Mouse (Mus musculus) midbrain, postnatal 0 days (tissue): ENCODE measurements around the gene Ano4. TPM values are rescaled to one million over a fixed set of nuclear protein-coding genes. Genes with fewer than 3 reads are reported as not detected.

Experiments used
- ATAC-seq: fragments of 200-750 bp; cut with Nextera tagmentation; 2 replicates; pipeline ENCODE4 v1.8.0; 2017; ENCODE audit warnings: moderate number of reproducible peaks, mild to moderate bottlenecking, moderate TSS enrichment, moderate library complexity; ENCODE audit not compliant: low FRiP score
- DNase-seq: peaks from one replicate; pipeline ENCODE4 v3.0.0-alpha.2; 2015; ENCODE audit warnings: low spot score
- H3K27ac ChIP-seq: fragments of 300-500 bp; sonication (generic); 2 replicates; pipeline ENCODE4 v1.5.1; 2014; ENCODE audit warnings: low read depth, mild to moderate bottlenecking, low read length, mixed read lengths
- H3K27me3 ChIP-seq: fragments of 300-500 bp; sonication (generic); 2 replicates; pipeline ENCODE4 v1.6.1; 2014; ENCODE audit warnings: low read length, control low read depth, mixed read lengths; ENCODE audit not compliant: insufficient read depth
- H3K36me3 ChIP-seq: fragments of 300-500 bp; sonication (generic); 2 replicates; pipeline ENCODE4 v1.6.1; 2014; ENCODE audit warnings: low read length, control low read depth, mixed read lengths; ENCODE audit not compliant: insufficient read depth
- H3K4me1 ChIP-seq: fragments of 300-500 bp; sonication (generic); 2 replicates; pipeline ENCODE4 v1.6.1; 2014; ENCODE audit warnings: mild to moderate bottlenecking, control low read depth, antibody characterized with exemption, low read length, mixed read lengths; ENCODE audit not compliant: insufficient read depth
- H3K4me2 ChIP-seq: fragments of 300-500 bp; sonication (generic); 2 replicates; pipeline ENCODE4 v1.6.1; 2014; ENCODE audit warnings: low read depth, mild to moderate bottlenecking, low read length, mixed read lengths; ENCODE audit not compliant: poor library complexity, severe bottlenecking
- H3K4me3 ChIP-seq: fragments of 300-500 bp; sonication (generic); 2 replicates; pipeline ENCODE4 v1.5.1; 2014; ENCODE audit warnings: low read depth, mild to moderate bottlenecking, low read length, moderate library complexity
- H3K9ac ChIP-seq: fragments of 300-500 bp; sonication (generic); replicated peaks from 2 replicates; pipeline ENCODE4 v1.6.1; 2014; ENCODE audit warnings: mild to moderate bottlenecking, low read length, moderate library complexity, mixed read lengths; ENCODE audit not compliant: poor library complexity, severe bottlenecking
- H3K9me3 ChIP-seq: fragments of 300-500 bp; sonication (generic); 2 replicates; pipeline ENCODE4 v1.6.1; 2016; ENCODE audit warnings: low read length, control low read depth
- CTCF ChIP-seq: IDR thresholded peaks from 2 replicates; pipeline ENCODE4 v1.5.1; 2016; ENCODE audit warnings: antibody characterized with exemption, mild to moderate bottlenecking
- WGBS: fragments of 180-500 bp; shearing (Covaris S2); extraction: QIAGEN DNeasy Blood & Tissue Kit; methylation state at CpG from one replicate; pipeline ENCODE4 v1.1.7; 2014; 5-methylcytosine and 5-hydroxymethylcytosine counted together
- polyA plus RNA-seq: library from polyadenylated mRNA; unstranded; fragments of >200 nt; fragmentation: Nextera tagmentation; extraction: Ambion mirVana; gene quantifications from 2 replicates; pipeline ENCODE4 v1.2.1, GENCODE M21; 2015
- total RNA-seq: library from RNA; depleted of rRNA; stranded (reverse); fragments of >200 nt; gene quantifications from 2 replicates; pipeline ENCODE4 v1.2.3, GENCODE M21; 2014

Ano4 gene
- total and polyA plus RNA-seq, 2 experiments from 2014 or later, result 5.8 to 11.3 TPM

DNA sequence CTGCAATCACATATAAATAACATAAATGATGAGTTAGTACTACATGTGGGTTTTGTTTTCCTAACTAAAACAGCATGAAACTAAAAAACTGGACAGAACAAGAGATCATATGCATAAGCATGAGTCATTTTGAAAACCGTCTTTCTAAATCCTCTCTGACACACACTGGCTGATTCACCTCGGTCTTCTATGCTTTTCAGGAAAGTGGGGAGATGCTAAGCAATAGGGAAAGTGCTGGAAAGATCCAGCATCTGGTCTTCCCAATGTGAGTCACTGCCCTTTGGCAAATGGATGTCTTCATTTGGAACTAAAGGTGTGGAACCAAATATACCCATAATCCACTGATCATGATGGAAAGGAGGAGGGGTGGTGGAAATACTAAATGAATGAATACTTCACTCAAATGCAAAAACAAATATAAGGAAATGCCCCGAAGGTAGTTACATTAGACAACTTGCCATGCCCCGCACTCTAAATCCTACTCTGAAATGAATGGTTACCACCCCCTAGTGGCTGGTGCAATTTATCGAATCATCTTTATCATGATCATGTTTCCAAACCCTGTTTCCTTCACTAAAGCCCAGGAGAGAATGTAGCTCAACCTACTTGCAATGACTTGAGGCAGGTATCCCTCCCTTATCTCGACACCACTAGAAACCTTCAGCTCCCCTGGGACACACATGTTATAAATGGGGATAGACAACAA, 122.1 kb downstream of the Ano4 start:
- 82% methylated on average over 6 of the region's 6 CpGs for WGBS
- no peak for DNase-seq
- Histone ChIP-seq H3K4me3 (no peak overlapping the region), H3K4me2 (no peak overlapping the region), H3K9me3 (no peaks in the 10 kb centered on the region), H3K27me3 (no peaks in the 10 kb centered on the region), H3K27ac (no peak overlapping the region), H3K9ac (no peak overlapping the region), H3K36me3 (no peaks in the 10 kb centered on the region), H3K4me1 (no peaks in the 10 kb centered on the region)
- TF ChIP-seq CTCF, result no peak
- no peak for ATAC-seq

DNA sequence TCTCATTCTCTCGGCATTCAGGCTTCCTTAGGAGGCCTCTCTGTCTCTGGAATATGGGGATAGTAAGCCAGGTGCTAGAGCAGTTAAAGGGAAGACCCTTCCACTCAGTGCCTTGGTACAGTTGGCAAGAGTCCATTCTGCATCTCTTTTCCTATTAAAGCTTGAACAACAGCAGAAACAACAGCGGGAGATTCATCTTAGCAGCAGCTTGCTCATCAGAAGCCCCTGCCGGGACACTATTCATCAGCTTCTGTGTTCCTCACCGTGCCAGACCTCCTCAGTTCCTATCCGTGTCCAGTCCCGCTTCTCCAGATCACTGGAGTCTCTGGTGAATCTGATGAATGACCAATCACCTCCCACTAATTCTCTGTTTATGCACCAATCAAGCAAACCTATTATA, 128.5 kb downstream of the Ano4 start:
- TF ChIP-seq CTCF, result no peak
- Histone ChIP-seq H3K4me1 (no peaks in the 10 kb centered on the region), H3K27me3 (no peaks in the 10 kb centered on the region), H3K36me3 (no peaks in the 10 kb centered on the region), H3K4me2 (no peak overlapping the region), H3K4me3 (no peak overlapping the region), H3K27ac (no peak overlapping the region), H3K9me3 (no peaks in the 10 kb centered on the region), H3K9ac (no peak overlapping the region)
- WGBS, result 77% methylated on average over 6 of the region's 6 CpGs
- peak; percentile 69 for DNase-seq
- no peak for ATAC-seq

DNA sequence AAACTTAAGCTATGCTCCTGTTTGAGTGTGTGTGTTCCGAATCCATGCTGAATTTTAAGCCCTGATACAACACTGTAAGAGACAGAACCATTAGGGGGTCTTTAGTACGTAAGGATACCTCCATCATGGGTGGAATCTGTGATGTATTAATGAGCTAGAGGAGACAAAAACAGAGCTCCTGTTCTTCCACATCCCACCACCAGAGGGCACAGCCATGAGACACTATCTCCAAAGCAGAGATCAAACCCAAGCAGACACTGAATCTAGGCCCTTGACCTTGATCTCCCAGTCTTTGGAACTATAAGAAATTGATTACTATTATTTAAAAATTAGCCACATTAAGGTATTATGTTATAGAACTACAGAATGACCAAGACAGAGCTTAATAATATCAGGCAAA, 138.7 kb downstream of the Ano4 start:
- Histone ChIP-seq H3K4me1 (no peaks in the 10 kb centered on the region), H3K27me3 (no peaks in the 10 kb centered on the region), H3K36me3 (no peaks in the 10 kb centered on the region), H3K4me2 (no peak overlapping the region), H3K4me3 (no peak overlapping the region), H3K9me3 (no peaks in the 10 kb centered on the region), H3K27ac (no peak overlapping the region), H3K9ac (no peak overlapping the region)
- peak; percentile 59 for TF ChIP-seq CTCF
- DNase-seq (peak; percentile 27), ATAC-seq (no peak)
- 44% methylated on average over 2 of the region's 2 CpGs for WGBS

DNA sequence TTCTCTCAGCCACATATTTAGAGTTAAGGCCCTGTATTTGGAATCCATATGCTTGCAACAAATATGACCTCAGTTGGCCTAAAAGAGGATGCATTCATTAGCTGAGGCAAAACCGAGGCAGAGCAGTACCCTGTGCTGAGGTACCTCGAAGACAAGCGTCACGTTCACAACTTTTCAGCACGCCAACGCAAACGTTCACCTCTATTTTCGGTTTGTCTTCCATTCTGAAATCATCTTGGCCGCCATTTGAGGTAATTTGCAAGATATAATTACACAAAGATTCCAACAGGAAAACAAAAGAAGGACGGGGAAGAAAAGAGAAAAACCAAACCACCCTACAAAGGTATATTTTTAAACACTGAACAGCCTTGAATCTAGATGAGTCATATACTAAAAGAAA, 148.1 kb downstream of the Ano4 start:
- Histone ChIP-seq H3K4me1 (no peaks in the 10 kb centered on the region), H3K9ac (no peak overlapping the region), H3K4me2 (no peak overlapping the region), H3K36me3 (no peaks in the 10 kb centered on the region), H3K27me3 (no peaks in the 10 kb centered on the region), H3K9me3 (no peaks in the 10 kb centered on the region), H3K4me3 (no peak overlapping the region), H3K27ac (no peak overlapping the region)
- ATAC-seq, result no peak
- no peak for TF ChIP-seq CTCF
- WGBS, result 92% methylated on average over 10 of the region's 10 CpGs
- no peak for DNase-seq

DNA sequence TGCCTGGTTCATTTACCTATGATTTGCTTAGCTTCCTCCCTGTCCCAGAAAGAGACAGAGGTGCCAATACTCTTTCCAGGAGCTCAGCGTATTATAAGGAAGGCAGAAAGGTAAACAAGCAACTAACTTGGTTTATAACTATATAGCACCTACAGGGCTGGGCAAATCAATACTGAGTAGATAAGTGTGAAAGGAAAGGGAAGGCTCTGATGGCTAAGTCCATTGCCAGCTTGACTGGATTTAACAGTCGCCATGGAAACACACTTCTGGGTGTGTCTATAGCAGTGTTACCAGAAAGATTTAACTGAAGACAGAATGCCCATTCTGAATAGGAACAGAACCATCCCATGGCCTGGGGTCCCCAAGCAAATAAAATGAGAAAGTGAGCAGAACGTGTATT, 149.5 kb downstream of the Ano4 start:
- no peak for TF ChIP-seq CTCF
- DNase-seq, result no peak
- Histone ChIP-seq H3K36me3 (no peaks in the 10 kb centered on the region), H3K9ac (no peak overlapping the region), H3K4me3 (no peak overlapping the region), H3K4me2 (no peak overlapping the region), H3K27me3 (no peaks in the 10 kb centered on the region), H3K27ac (no peak overlapping the region), H3K9me3 (no peaks in the 10 kb centered on the region), H3K4me1 (no peaks in the 10 kb centered on the region)
- 68% methylated on average over 3 of the region's 3 CpGs for WGBS
- ATAC-seq, result no peak; the same call in 1 of the 2 replicates

DNA sequence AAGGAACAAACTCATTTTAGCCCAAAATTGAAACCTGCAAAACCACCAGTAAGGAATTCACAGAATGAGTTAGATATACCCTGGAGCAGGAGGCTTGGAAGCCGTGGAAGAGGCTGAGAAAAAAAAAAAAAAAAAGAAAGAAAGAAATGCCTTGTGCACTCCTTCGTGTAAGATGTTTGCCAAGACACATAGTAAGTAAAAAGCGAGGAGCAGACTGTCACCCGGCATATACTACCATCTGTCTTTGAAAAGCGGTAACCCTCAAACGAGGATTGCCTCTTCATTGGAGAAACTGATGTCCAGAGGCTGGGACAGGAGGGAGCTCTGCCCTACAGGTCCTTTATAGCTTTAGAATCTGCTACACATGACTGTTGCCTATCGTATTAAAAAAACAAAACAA, 150.1 kb downstream of the Ano4 start:
- ATAC-seq, result no peak
- no peak overlapping the region for H3K4me2 ChIP-seq
- no peak overlapping the region for H3K4me3 ChIP-seq
- no peak overlapping the region for H3K27ac ChIP-seq
- no peaks in the 10 kb centered on the region for H3K4me1 ChIP-seq
- no peak for TF ChIP-seq CTCF
- H3K36me3 ChIP-seq, result no peaks in the 10 kb centered on the region
- 78% methylated on average over 7 of the region's 7 CpGs for WGBS
- H3K9ac ChIP-seq, result no peak overlapping the region
- H3K27me3 ChIP-seq, result no peaks in the 10 kb centered on the region
- H3K9me3 ChIP-seq, result no peaks in the 10 kb centered on the region
- DNase-seq, result no peak
